Mouse (Mus musculus): ENCODE measurements around the gene 1810037I17Rik. TPM values are rescaled to one million over a fixed set of nuclear protein-coding genes. Genes with fewer than 3 reads are reported as not detected.
"Not testable (repeated sequence)": the region's sequence is repeated elsewhere in the genome, so short reads cannot be mapped to it uniquely, and the experiment has no call there.

Gene 1810037I17Rik
- polyA plus RNA-seq, 1 experiment from 2014 or later, result 218 TPM

GRCm38 (mm10) chr3:122921676-122922527 is 2.1 kb upstream of the 1810037I17Rik start:
- Histone ChIP-seq H3K4me3 (replicated peaks; ENCODE audit: low read length) (no peak overlapping the region), H3K27ac (ENCODE audit: low read length) (peak overlapping the region; percentile 79), H3K4me2 (ENCODE audit: low read depth, low read length) (no peak overlapping the region), H3K4me1 (ENCODE audit: control insufficient read depth, insufficient read depth, low read length) (peaks cover 8% of the 10 kb centered on the region), H3K9ac (ENCODE audit: low read length) (no peak overlapping the region; the same call in 1 of the 2 replicates), H3K36me3 (ENCODE audit: control insufficient read depth, insufficient read depth, low read length) (no peaks in the 10 kb centered on the region), H3K9me3 (replicated peaks; ENCODE audit: control insufficient read depth, low read length) (no peaks in the 10 kb centered on the region), H3K27me3 (ENCODE audit: control insufficient read depth, insufficient read depth, low read length) (no peaks in the 10 kb centered on the region)
- 66% methylated on average over 8 of the region's 8 CpGs for WGBS
- no peak for ATAC-seq (ENCODE audit: insufficient read depth, low FRiP score)

GRCm38 (mm10) chr3:122923147-122923546 is 856 bp upstream of the 1810037I17Rik start:
- Histone ChIP-seq H3K4me1 (ENCODE audit: control insufficient read depth, insufficient read depth, low read length) (peaks cover 8% of the 10 kb centered on the region), H3K4me3 (replicated peaks; ENCODE audit: low read length) (peak overlapping the region; percentile 68), H3K36me3 (ENCODE audit: control insufficient read depth, insufficient read depth, low read length) (no peaks in the 10 kb centered on the region), H3K9me3 (replicated peaks; ENCODE audit: control insufficient read depth, low read length) (no peaks in the 10 kb centered on the region), H3K4me2 (ENCODE audit: low read depth, low read length) (peak overlapping the region; percentile 81), H3K27ac (ENCODE audit: low read length) (peak overlapping the region; percentile 90), H3K9ac (ENCODE audit: low read length) (peak overlapping the region; percentile 16; the same call in 1 of the 2 replicates), H3K27me3 (ENCODE audit: control insufficient read depth, insufficient read depth, low read length) (no peaks in the 10 kb centered on the region)
- 42% methylated on average over 7 of the region's 7 CpGs for WGBS
- no peak for ATAC-seq (ENCODE audit: insufficient read depth, low FRiP score)

GRCm38 (mm10) chr3:122929723-122930122 is 5.7 kb downstream of the 1810037I17Rik start:
- peaks cover 8% of the 10 kb centered on the region; the same call in 1 of the 2 replicates for H3K4me1 ChIP-seq (ENCODE audit: control insufficient read depth, insufficient read depth, low read length)
- H3K4me3 ChIP-seq (replicated peaks; ENCODE audit: low read length), result no peak overlapping the region
- no peaks in the 10 kb centered on the region for H3K9me3 ChIP-seq (replicated peaks; ENCODE audit: control insufficient read depth, low read length)
- WGBS, result 83% methylated on average over 6 of the region's 6 CpGs
- ATAC-seq (ENCODE audit: insufficient read depth, low FRiP score), result no peak
- H3K27ac ChIP-seq (ENCODE audit: low read length), result no peak overlapping the region
- H3K9ac ChIP-seq (ENCODE audit: low read length), result no peak overlapping the region
- H3K27me3 ChIP-seq (ENCODE audit: control insufficient read depth, insufficient read depth, low read length), result no peaks in the 10 kb centered on the region
- H3K36me3 ChIP-seq (ENCODE audit: control insufficient read depth, insufficient read depth, low read length), result peaks cover 8% of the 10 kb centered on the region; the same call in 1 of the 2 replicates
- H3K4me2 ChIP-seq (ENCODE audit: low read depth, low read length), result no peak overlapping the region

- no peaks in the 10 kb centered on the region for H3K27me3 ChIP-seq (ENCODE audit: control insufficient read depth, insufficient read depth, low read length)
- no peak overlapping the region for H3K9ac ChIP-seq (ENCODE audit: low read length)
- H3K4me2 ChIP-seq (ENCODE audit: low read depth, low read length), result no peak overlapping the region
- H3K9me3 ChIP-seq (replicated peaks; ENCODE audit: control insufficient read depth, low read length), result no peaks in the 10 kb centered on the region
- H3K36me3 ChIP-seq (ENCODE audit: control insufficient read depth, insufficient read depth, low read length), result peaks cover 8% of the 10 kb centered on the region; the same call in 1 of the 2 replicates
- no peaks in the 10 kb centered on the region for H3K4me1 ChIP-seq (ENCODE audit: control insufficient read depth, insufficient read depth, low read length)
- H3K4me3 ChIP-seq (replicated peaks; ENCODE audit: low read length), result no peak overlapping the region
- no peak overlapping the region for H3K27ac ChIP-seq (ENCODE audit: low read length)
- ATAC-seq (ENCODE audit: insufficient read depth, low FRiP score), result no peak
- 86% methylated on average over 1 of the region's 1 CpGs for WGBS
Observed at GRCm38 (mm10) chr3:122932466-122932865, 8.5 kb downstream of the 1810037I17Rik start.

GRCm38 (mm10) chr3:122937176-122937575 is 13.2 kb downstream of the 1810037I17Rik start:
- H3K4me3 ChIP-seq (replicated peaks; ENCODE audit: low read length); H3K27ac ChIP-seq (ENCODE audit: low read length); H3K9me3 ChIP-seq (replicated peaks; ENCODE audit: control insufficient read depth, low read length); H3K4me1 ChIP-seq (ENCODE audit: control insufficient read depth, insufficient read depth, low read length); H3K27me3 ChIP-seq (ENCODE audit: control insufficient read depth, insufficient read depth, low read length); H3K9ac ChIP-seq (ENCODE audit: low read length); H3K4me2 ChIP-seq (ENCODE audit: low read depth, low read length); ATAC-seq (ENCODE audit: insufficient read depth, low FRiP score); H3K36me3 ChIP-seq (ENCODE audit: control insufficient read depth, insufficient read depth, low read length): not testable (repeated sequence)
- WGBS, result 77% methylated on average over 13 of the region's 13 CpGs

GRCm38 (mm10) chr3:122939215-122939614 is 15.2 kb downstream of the 1810037I17Rik start:
- Histone ChIP-seq H3K36me3 (ENCODE audit: control insufficient read depth, insufficient read depth, low read length) (no peaks in the 10 kb centered on the region), H3K27me3 (ENCODE audit: control insufficient read depth, insufficient read depth, low read length) (no peaks in the 10 kb centered on the region), H3K9me3 (replicated peaks; ENCODE audit: control insufficient read depth, low read length) (no peaks in the 10 kb centered on the region), H3K9ac (ENCODE audit: low read length) (no peak overlapping the region), H3K4me3 (replicated peaks; ENCODE audit: low read length) (no peak overlapping the region), H3K4me2 (ENCODE audit: low read depth, low read length) (no peak overlapping the region), H3K27ac (ENCODE audit: low read length) (no peak overlapping the region), H3K4me1 (ENCODE audit: control insufficient read depth, insufficient read depth, low read length) (no peaks in the 10 kb centered on the region)
- WGBS, result 67% methylated on average over 2 of the region's 2 CpGs
- ATAC-seq (ENCODE audit: insufficient read depth, low FRiP score), result no peak

GRCm38 (mm10) chr3:122943387-122943890 is 19.4 kb downstream of the 1810037I17Rik start:
- no peak overlapping the region for H3K4me2 ChIP-seq (ENCODE audit: low read depth, low read length)
- no peak overlapping the region for H3K4me3 ChIP-seq (replicated peaks; ENCODE audit: low read length)
- ATAC-seq (ENCODE audit: insufficient read depth, low FRiP score), result no peak
- 65% methylated on average over 6 of the region's 6 CpGs for WGBS
- H3K9me3 ChIP-seq (replicated peaks; ENCODE audit: control insufficient read depth, low read length), result no peaks in the 10 kb centered on the region
- no peak overlapping the region for H3K27ac ChIP-seq (ENCODE audit: low read length)
- H3K4me1 ChIP-seq (ENCODE audit: control insufficient read depth, insufficient read depth, low read length), result no peaks in the 10 kb centered on the region
- H3K27me3 ChIP-seq (ENCODE audit: control insufficient read depth, insufficient read depth, low read length), result no peaks in the 10 kb centered on the region
- H3K36me3 ChIP-seq (ENCODE audit: control insufficient read depth, insufficient read depth, low read length), result no peaks in the 10 kb centered on the region
- no peak overlapping the region for H3K9ac ChIP-seq (ENCODE audit: low read length)

GRCm38 (mm10) chr3:122950129-122950528 is 26.1 kb downstream of the 1810037I17Rik start:
- Histone ChIP-seq H3K9me3 (replicated peaks; ENCODE audit: control insufficient read depth, low read length) (no peaks in the 10 kb centered on the region), H3K4me1 (ENCODE audit: control insufficient read depth, insufficient read depth, low read length) (no peaks in the 10 kb centered on the region), H3K9ac (ENCODE audit: low read length) (no peak overlapping the region), H3K27ac (ENCODE audit: low read length) (no peak overlapping the region), H3K4me2 (ENCODE audit: low read depth, low read length) (no peak overlapping the region), H3K27me3 (ENCODE audit: control insufficient read depth, insufficient read depth, low read length) (no peaks in the 10 kb centered on the region), H3K4me3 (replicated peaks; ENCODE audit: low read length) (no peak overlapping the region), H3K36me3 (ENCODE audit: control insufficient read depth, insufficient read depth, low read length) (peaks cover 7% of the 10 kb centered on the region; the same call in 1 of the 2 replicates)
- 93% methylated on average over 2 of the region's 2 CpGs for WGBS
- ATAC-seq (ENCODE audit: insufficient read depth, low FRiP score), result no peak

- WGBS, result 86% methylated on average over 5 of the region's 5 CpGs
- no peaks in the 10 kb centered on the region for H3K27me3 ChIP-seq (ENCODE audit: control insufficient read depth, insufficient read depth, low read length)
Observed at GRCm38 (mm10) chr3:122964301-122964700, 40.3 kb downstream of the 1810037I17Rik start.

More at GRCm38 (mm10) chr3:122964301-122964700, 40.3 kb downstream of the 1810037I17Rik start:
- Histone ChIP-seq H3K9me3 (replicated peaks; ENCODE audit: control insufficient read depth, low read length) (no peaks in the 10 kb centered on the region), H3K4me1 (ENCODE audit: control insufficient read depth, insufficient read depth, low read length) (no peaks in the 10 kb centered on the region), H3K36me3 (ENCODE audit: control insufficient read depth, insufficient read depth, low read length) (peaks cover 13% of the 10 kb centered on the region), H3K4me3 (replicated peaks; ENCODE audit: low read length) (no peak overlapping the region), H3K27ac (ENCODE audit: low read length) (no peak overlapping the region), H3K4me2 (ENCODE audit: low read depth, low read length) (no peak overlapping the region), H3K9ac (ENCODE audit: low read length) (no peak overlapping the region)
- no peak for ATAC-seq (ENCODE audit: insufficient read depth, low FRiP score)
